Mouse (Mus musculus) spleen, postnatal 0 days (tissue): ENCODE results near the gene Abt1. TPM values are rescaled to one million over a fixed set of nuclear protein-coding genes. Genes with fewer than 3 reads are reported as not detected.

Experiments used
- polyA plus RNA-seq: library from polyadenylated mRNA; unstranded; fragments of >200 nt; fragmentation: Nextera tagmentation; extraction: Ambion mirVana; gene quantifications from 2 replicates; pipeline ENCODE4 v1.2.1, GENCODE M21; 2015

Abt1 gene
- 6.4 and 6.9 TPM in 2 replicates for polyA plus RNA-seq

GRCm38 (mm10) chr13:23423286-23424051 lies at the start of gene Abt1:
TSS of gene Abt1 (minus strand) at chr13:23423866.

GRCm38 (mm10) chr13:23465600-23466109 lies 42.0 kb upstream of the Abt1 start, which contains the start of gene Btn1a1:
TSS of gene Btn1a1 (minus strand) at chr13:23465901.

GRCm38 (mm10) chr13:23368583-23369420 lies 54.9 kb downstream of the Abt1 start, which contains the start of gene Zfp322a:
TSS of gene Zfp322a (minus strand) at chr13:23369208.

Other genes with a start within 250 kb of the Abt1 start
- gene Vmn1r220, start 235.9 kb downstream of the Abt1 start, polyA plus RNA-seq: not detected in 2 replicates
- gene Vmn1r221, start 209.7 kb downstream of the Abt1 start, polyA plus RNA-seq: not detected in 2 replicates
- not detected in 2 replicates for gene Vmn1r222, start 187.9 kb downstream of the Abt1 start, polyA plus RNA-seq
- not detected in 2 replicates for gene Vmn1r223, start 176.7 kb downstream of the Abt1 start, polyA plus RNA-seq
- 17.3 and 18.4 TPM in 2 replicates for gene Zfp322a, start 54.7 kb downstream of the Abt1 start, polyA plus RNA-seq
- gene Btn1a1, start 42.0 kb upstream of the Abt1 start, polyA plus RNA-seq: 2.5 and 3.0 TPM in 2 replicates
- gene Btn2a2, start 65.0 kb upstream of the Abt1 start, polyA plus RNA-seq: not detected in 2 replicates
- gene Hist1h4h, start 107.2 kb upstream of the Abt1 start, polyA plus RNA-seq: 10.2 and 10.9 TPM in 2 replicates
- 40.9 and 45.6 TPM in 2 replicates for gene Hist1h2af, start 110.0 kb upstream of the Abt1 start, polyA plus RNA-seq
- gene Hist1h3g, start 111.6 kb upstream of the Abt1 start, polyA plus RNA-seq: 18.3 and 26.4 TPM in 2 replicates
- 2.3 and 2.8 TPM in 2 replicates for gene Hist1h2bh, start 119.5 kb upstream of the Abt1 start, polyA plus RNA-seq
- 5.0 and 8.1 TPM in 2 replicates for gene Hist1h3f, start 120.2 kb upstream of the Abt1 start, polyA plus RNA-seq
- 7.3 and 7.9 TPM in 2 replicates for gene Hist1h4f, start 127.8 kb upstream of the Abt1 start, polyA plus RNA-seq
- gene Hist1h1d, start 129.4 kb upstream of the Abt1 start, polyA plus RNA-seq: 0.91 and 1.1 TPM in 2 replicates
- gene Hist1h3e, start 138.5 kb upstream of the Abt1 start, polyA plus RNA-seq: 15.3 and 18.5 TPM in 2 replicates
- 134 and 158 TPM in 2 replicates for gene Hist1h2ae, start 147.4 kb upstream of the Abt1 start, polyA plus RNA-seq
- 22.9 and 29.0 TPM in 2 replicates for gene Hist1h2bg, start 147.5 kb upstream of the Abt1 start, polyA plus RNA-seq
- 18.8 and 26.9 TPM in 2 replicates for gene Hist1h2bf, start 150.3 kb upstream of the Abt1 start, polyA plus RNA-seq
- 4.1 and 8.1 TPM in 2 replicates for gene Hist1h2ad, start 150.5 kb upstream of the Abt1 start, polyA plus RNA-seq
- gene Hist1h3d, start 151.9 kb upstream of the Abt1 start, polyA plus RNA-seq: 19.3 and 30.4 TPM in 2 replicates
- gene Hist1h4d, start 157.7 kb upstream of the Abt1 start, polyA plus RNA-seq: 202 and 234 TPM in 2 replicates
- 2.5 and 3.2 TPM in 2 replicates for gene Hist1h2be, start 197.3 kb upstream of the Abt1 start, polyA plus RNA-seq
- 31.4 and 33.9 TPM in 2 replicates for gene Hist1h1e, start 198.7 kb upstream of the Abt1 start, polyA plus RNA-seq